Mouse (Mus musculus): ENCODE data around the gene Pink1.

DNA sequence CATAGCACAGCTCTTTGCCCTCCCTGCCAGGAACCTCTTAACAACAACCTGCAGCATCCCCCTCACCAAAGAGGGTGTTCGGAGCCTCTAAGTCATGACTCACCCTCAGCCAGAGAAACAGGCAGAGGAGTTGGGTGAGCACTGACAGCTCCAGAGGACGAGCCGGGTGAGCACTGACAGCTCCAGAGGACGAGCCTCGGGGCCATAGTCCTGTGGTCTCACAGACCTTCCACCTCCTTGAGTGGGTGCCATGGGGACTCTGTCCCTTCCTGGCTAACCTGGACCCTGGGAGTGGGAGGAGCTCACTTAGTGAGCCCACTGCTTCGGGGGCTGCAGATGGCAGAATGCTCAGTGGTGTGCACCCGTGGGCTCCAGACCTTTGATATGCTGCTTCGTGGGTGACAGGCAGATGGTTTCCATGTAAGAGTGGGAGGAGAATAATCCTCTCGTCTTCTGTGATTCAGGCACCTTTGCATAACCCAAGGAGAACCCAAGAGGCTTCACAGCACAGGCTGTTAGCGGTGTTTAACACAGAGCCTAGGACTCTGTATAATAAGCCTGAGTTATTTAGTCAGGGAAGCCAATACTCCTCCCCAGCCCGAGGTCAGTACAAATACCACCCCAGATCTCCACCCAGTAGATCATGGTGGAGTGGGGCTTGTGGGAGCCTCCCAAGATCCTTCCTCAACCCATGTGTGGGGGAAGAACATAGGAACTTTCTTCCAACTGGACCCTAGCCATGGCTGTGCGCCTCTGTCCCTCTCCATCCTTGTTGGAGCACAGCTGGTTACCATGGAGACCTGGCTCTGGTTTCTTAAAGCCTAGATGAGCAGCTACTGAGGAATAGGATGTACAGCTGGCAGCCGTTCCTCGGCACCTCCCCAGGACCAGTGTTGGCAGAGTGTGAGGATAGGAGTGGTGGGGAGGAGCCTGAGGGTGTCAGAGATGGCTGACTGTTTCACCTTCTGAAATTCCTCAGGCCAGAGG lies 53.8 kb downstream of the Pink1 start:
- TF ChIP-seq POLR2A (IDR thresholded peaks at IDR 0.05; ENCODE audit: borderline replicate concordance, low read depth, low read length): no peak
- TF ChIP-seq CTCF (IDR thresholded peaks at IDR 0.05; ENCODE audit: low read depth, low read length): no peak

All from bone marrow macrophage, adult 2 months (primary cell).